Mouse (Mus musculus) liver, embryonic 16.5 days (tissue): ENCODE measurements around the gene Nae1. TPM values are rescaled to one million over a fixed set of nuclear protein-coding genes. Genes with fewer than 3 reads are reported as not detected.

Experiments used
- ATAC-seq: fragments of 200-750 bp; cut with Nextera tagmentation; 2 replicates; pipeline ENCODE4 v1.8.0; 2017; ENCODE audit warnings: low read depth, mild to moderate bottlenecking, moderate number of reproducible peaks, moderate library complexity
- H3K27ac ChIP-seq: fragments of 300-500 bp; sonication (generic); 2 replicates; pipeline ENCODE4 v1.5.1; 2014; ENCODE audit warnings: mild to moderate bottlenecking, low read length
- H3K27me3 ChIP-seq: fragments of 300-500 bp; sonication (generic); 2 replicates; pipeline ENCODE4 v1.6.1; 2014; ENCODE audit warnings: low read depth, low read length, mixed read lengths; ENCODE audit not compliant: control insufficient read depth, insufficient read depth
- H3K36me3 ChIP-seq: fragments of 300-500 bp; sonication (generic); 2 replicates; pipeline ENCODE4 v1.6.1; 2014; ENCODE audit warnings: mild to moderate bottlenecking; ENCODE audit not compliant: control insufficient read depth, insufficient read depth
- H3K4me1 ChIP-seq: fragments of 300-500 bp; sonication (generic); 2 replicates; pipeline ENCODE4 v1.6.1; 2014; ENCODE audit warnings: low read depth, low read length, mixed read lengths; ENCODE audit not compliant: control insufficient read depth
- H3K4me2 ChIP-seq: fragments of 300-500 bp; sonication (generic); 2 replicates; pipeline ENCODE4 v1.6.1; 2014; ENCODE audit warnings: low read depth, low read length, mixed read lengths
- H3K4me3 ChIP-seq: fragments of 300-500 bp; sonication (generic); 2 replicates; pipeline ENCODE4 v1.5.1; 2014; ENCODE audit warnings: low read depth, mild to moderate bottlenecking, low read length
- H3K9ac ChIP-seq: fragments of 300-500 bp; sonication (generic); 2 replicates; pipeline ENCODE4 v1.6.1; 2014; ENCODE audit warnings: low read depth, low read length
- H3K9me3 ChIP-seq: fragments of 300-500 bp; sonication (generic); replicated peaks from 2 replicates; pipeline ENCODE4 v1.6.1; 2016; ENCODE audit warnings: low read length; ENCODE audit not compliant: control insufficient read depth
- WGBS: fragments of 180-500 bp; shearing (Covaris S2); extraction: QIAGEN DNeasy Blood & Tissue Kit; methylation state at CpG from one replicate; pipeline ENCODE4 v1.1.7; 2014; ENCODE audit not compliant: insufficient replicate concordance; 5-methylcytosine and 5-hydroxymethylcytosine counted together
- polyA plus RNA-seq: library from polyadenylated mRNA; unstranded; fragments of >200 nt; fragmentation: Nextera tagmentation; extraction: Ambion mirVana; gene quantifications from 2 replicates; pipeline ENCODE4 v1.2.1, GENCODE M21; 2015

Nae1 gene
- polyA plus RNA-seq, 1 experiment from 2014 or later = 23.0 TPM

DNA sequence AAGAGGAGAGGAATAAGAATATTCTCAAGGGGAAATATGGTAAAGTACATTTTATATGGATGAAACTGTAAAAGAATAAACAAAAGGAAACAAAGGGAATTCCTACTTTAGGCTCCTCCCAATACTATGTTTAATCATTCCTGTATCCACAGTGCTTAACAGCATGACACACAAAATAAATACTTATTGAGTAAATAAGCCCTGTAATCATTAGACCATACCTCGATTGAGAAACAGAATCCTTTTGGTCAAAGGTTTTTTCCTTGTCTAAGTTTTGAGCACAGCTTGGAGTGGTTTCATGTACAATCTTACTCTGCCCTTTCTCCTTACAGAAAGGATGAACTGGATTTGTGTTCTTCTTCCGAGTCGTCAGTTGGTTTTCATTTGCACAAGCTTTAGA lies 62.0 kb downstream of the Nae1 start:
- 54% methylated on average over 3 of the region's 3 CpGs for WGBS
- no peak overlapping the region for H3K27ac ChIP-seq
- no peak overlapping the region for H3K4me2 ChIP-seq
- H3K9me3 ChIP-seq = no peaks in the 10 kb centered on the region
- H3K4me3 ChIP-seq = no peak overlapping the region
- ATAC-seq = 0 out of 2 replicates have a peak, but pooled peaks have one; percentile 32
- no peaks in the 10 kb centered on the region for H3K4me1 ChIP-seq
- no peaks in the 10 kb centered on the region for H3K36me3 ChIP-seq
- no peak overlapping the region for H3K9ac ChIP-seq
- H3K27me3 ChIP-seq = no peaks in the 10 kb centered on the region

DNA sequence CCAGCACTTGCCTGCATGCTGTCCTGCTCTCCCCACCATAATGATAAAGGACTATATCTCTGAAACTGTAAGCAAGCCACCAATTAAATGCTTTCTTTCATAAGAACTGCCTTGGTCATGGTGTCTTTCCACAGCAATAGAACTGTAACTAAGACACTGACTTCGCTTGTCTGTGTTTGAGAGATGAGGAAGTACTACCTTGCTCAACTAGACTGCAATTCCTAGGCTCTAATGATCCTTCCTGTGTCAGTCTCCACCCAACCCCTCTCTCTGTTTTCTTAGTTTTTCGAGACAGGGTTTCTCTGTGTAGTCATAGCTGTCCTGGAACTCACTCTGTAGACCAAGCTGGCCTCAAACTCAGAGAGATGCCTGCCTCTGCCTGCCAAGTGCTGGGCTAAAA lies 67.0 kb downstream of the Nae1 start:
- Histone ChIP-seq H3K4me3 (no peak overlapping the region), H3K4me1 (no peaks in the 10 kb centered on the region), H3K9ac (no peak overlapping the region), H3K27me3 (no peaks in the 10 kb centered on the region), H3K4me2 (no peak overlapping the region), H3K27ac (no peak overlapping the region), H3K36me3 (no peaks in the 10 kb centered on the region), H3K9me3 (no peaks in the 10 kb centered on the region)
- ATAC-seq = no peak
- WGBS = 29% methylated on average over 2 of the region's 2 CpGs

Other genes starting within 250 kb of the Nae1 start
- not detected in 2 replicates for gene Cmtm2a, start 241.5 kb downstream of the Nae1 start, polyA plus RNA-seq
- gene Gm45711, start 224.6 kb downstream of the Nae1 start, polyA plus RNA-seq = not detected in 2 replicates
- gene Cmtm1, start 224.5 kb downstream of the Nae1 start, polyA plus RNA-seq = not detected in 2 replicates
- gene Gm11020, start 213.1 kb downstream of the Nae1 start, polyA plus RNA-seq = not detected in 2 replicates
- not detected in 2 replicates for gene Cmtm2b, start 212.4 kb downstream of the Nae1 start, polyA plus RNA-seq
- 17.6 and 18.9 TPM in 2 replicates for gene Cmtm3, start 195.2 kb downstream of the Nae1 start, polyA plus RNA-seq
- 0.41 and 0.45 TPM in 2 replicates for gene Cmtm4, start 138.8 kb downstream of the Nae1 start, polyA plus RNA-seq
- 11.3 and 11.8 TPM in 2 replicates for gene Dync1li2, start 91.6 kb downstream of the Nae1 start, polyA plus RNA-seq
- 0.02 and 0.08 TPM in 2 replicates for gene Terb1, start 24.7 kb downstream of the Nae1 start, polyA plus RNA-seq
- gene Car7, start 52 bp upstream of the Nae1 start, polyA plus RNA-seq = 2.0 and 3.4 TPM in 2 replicates
- gene Pdp2, start 56.8 kb upstream of the Nae1 start, polyA plus RNA-seq = 3.4 and 3.9 TPM in 2 replicates
- 0.24 and 0.32 TPM in 2 replicates for gene Cdh16, start 89.8 kb upstream of the Nae1 start, polyA plus RNA-seq
- gene Rrad, start 96.7 kb upstream of the Nae1 start, polyA plus RNA-seq = 0.78 and 1.3 TPM in 2 replicates
- gene Ciao2b, start 107.3 kb upstream of the Nae1 start, polyA plus RNA-seq = 38.0 and 42.8 TPM in 2 replicates
- 28.6 and 34.4 TPM in 2 replicates for gene Ces2a, start 199.4 kb upstream of the Nae1 start, polyA plus RNA-seq